Mouse (Mus musculus) lung, embryonic 14.5 days (tissue): Measurements from ENCODE around the gene Myo9a. TPM values are rescaled to one million over a fixed set of nuclear protein-coding genes. Genes with fewer than 3 reads are reported as not detected.

Experiments used
- ATAC-seq: fragments of 200-750 bp; cut with Nextera tagmentation; 2 replicates; pipeline ENCODE4 v1.8.0; 2017; ENCODE audit warnings: mild to moderate bottlenecking, moderate TSS enrichment, moderate library complexity; ENCODE audit not compliant: insufficient read depth
- DNase-seq: peaks from one replicate; pipeline ENCODE4 v3.0.0-alpha.2; 2015
- H3K27ac ChIP-seq: fragments of 300-500 bp; sonication (generic); 2 replicates; pipeline ENCODE4 v1.5.1; 2014; ENCODE audit warnings: low read depth, mild to moderate bottlenecking, moderate library complexity
- H3K27me3 ChIP-seq: fragments of 300-500 bp; sonication (generic); 2 replicates; pipeline ENCODE4 v1.6.1; 2014; ENCODE audit warnings: low read length, control low read depth; ENCODE audit not compliant: insufficient read depth
- H3K36me3 ChIP-seq: fragments of 300-500 bp; sonication (generic); 2 replicates; pipeline ENCODE4 v1.6.1; 2014; ENCODE audit warnings: control low read depth; ENCODE audit not compliant: insufficient read depth
- H3K4me1 ChIP-seq: fragments of 300-500 bp; sonication (generic); 2 replicates; pipeline ENCODE4 v1.6.1; 2014; ENCODE audit warnings: antibody characterized with exemption, control low read depth; ENCODE audit not compliant: insufficient read depth
- H3K4me2 ChIP-seq: fragments of 300-500 bp; sonication (generic); 2 replicates; pipeline ENCODE4 v1.6.1; 2014; ENCODE audit warnings: mild to moderate bottlenecking
- H3K4me3 ChIP-seq: fragments of 300-500 bp; sonication (generic); 2 replicates; pipeline ENCODE4 v1.5.1; 2014; ENCODE audit warnings: low read depth, low read length
- H3K9ac ChIP-seq: fragments of 300-500 bp; sonication (generic); 2 replicates; pipeline ENCODE4 v1.6.1; 2014
- H3K9me3 ChIP-seq: fragments of 300-500 bp; sonication (generic); 2 replicates; pipeline ENCODE4 v1.6.1; 2016; ENCODE audit warnings: low read depth, low read length, control low read depth
- CTCF ChIP-seq: IDR thresholded peaks from 2 replicates; pipeline ENCODE4 v1.5.1; 2016; ENCODE audit warnings: antibody characterized with exemption, low read depth
- WGBS: fragments of 180-500 bp; shearing (Covaris S2); extraction: QIAGEN DNeasy Blood & Tissue Kit; methylation state at CpG from one replicate; pipeline ENCODE4 v1.1.7; 2014; 5-methylcytosine and 5-hydroxymethylcytosine counted together
- polyA plus RNA-seq: library from polyadenylated mRNA; unstranded; fragments of >200 nt; fragmentation: Nextera tagmentation; extraction: Ambion mirVana; gene quantifications from 2 replicates; pipeline ENCODE4 v1.2.1, GENCODE M21; 2014

Gene Myo9a
- polyA plus RNA-seq, 1 experiment from 2014 or later, result 17.6 TPM

- no peaks in the 10 kb centered on the region for H3K27me3 ChIP-seq
- no peak overlapping the region; the same call in 1 of the 2 replicates for H3K27ac ChIP-seq
- H3K9ac ChIP-seq, result no peak overlapping the region
Measured at GRCm38 (mm10) chr9:59733075-59733474, 17.6 kb upstream of the Myo9a start.

GRCm38 (mm10) chr9:59735394-59735793 lies 15.3 kb upstream of the Myo9a start:
- no peak for TF ChIP-seq CTCF

More at GRCm38 (mm10) chr9:59733075-59733474, 17.6 kb upstream of the Myo9a start:
- Histone ChIP-seq H3K9me3 (no peaks in the 10 kb centered on the region), H3K4me2 (no peak overlapping the region), H3K36me3 (peaks cover 4% of the 10 kb centered on the region; the same call in 1 of the 2 replicates), H3K4me3 (no peak overlapping the region), H3K4me1 (peaks cover 5% of the 10 kb centered on the region; the same call in 1 of the 2 replicates)
- DNase-seq, result no peak
- TF ChIP-seq CTCF, result no peak
- 41% methylated on average over 6 of the region's 6 CpGs for WGBS
- peak; percentile 69; the same call in 1 of the 2 replicates for ATAC-seq

GRCm38 (mm10) chr9:59740593-59740992 lies 10.1 kb upstream of the Myo9a start:
- H3K4me1 ChIP-seq, result no peaks in the 10 kb centered on the region
- ATAC-seq (no peak), DNase-seq (no peak)
- no peak overlapping the region for H3K9ac ChIP-seq
- no peaks in the 10 kb centered on the region for H3K27me3 ChIP-seq
- no peak overlapping the region for H3K4me2 ChIP-seq
- WGBS, result 61% methylated on average over 2 of the region's 2 CpGs
- TF ChIP-seq CTCF, result no peak
- H3K9me3 ChIP-seq, result no peaks in the 10 kb centered on the region
- H3K27ac ChIP-seq, result no peak overlapping the region
- H3K4me3 ChIP-seq, result no peak overlapping the region
- peaks cover 4% of the 10 kb centered on the region; the same call in 1 of the 2 replicates for H3K36me3 ChIP-seq

More at GRCm38 (mm10) chr9:59735394-59735793, 15.3 kb upstream of the Myo9a start:
- peak; percentile 35; the same call in 1 of the 2 replicates for ATAC-seq
- no peak overlapping the region for H3K4me2 ChIP-seq
- H3K9ac ChIP-seq, result no peak overlapping the region
- 10% methylated on average over 4 of the region's 4 CpGs for WGBS
- peak; percentile 68 for DNase-seq
- no peak overlapping the region for H3K27ac ChIP-seq
- no peaks in the 10 kb centered on the region for H3K27me3 ChIP-seq
- H3K9me3 ChIP-seq, result no peaks in the 10 kb centered on the region
- H3K4me1 ChIP-seq, result peaks cover 5% of the 10 kb centered on the region; the same call in 1 of the 2 replicates
- H3K4me3 ChIP-seq, result no peak overlapping the region
- peaks cover 4% of the 10 kb centered on the region; the same call in 1 of the 2 replicates for H3K36me3 ChIP-seq

DNA sequence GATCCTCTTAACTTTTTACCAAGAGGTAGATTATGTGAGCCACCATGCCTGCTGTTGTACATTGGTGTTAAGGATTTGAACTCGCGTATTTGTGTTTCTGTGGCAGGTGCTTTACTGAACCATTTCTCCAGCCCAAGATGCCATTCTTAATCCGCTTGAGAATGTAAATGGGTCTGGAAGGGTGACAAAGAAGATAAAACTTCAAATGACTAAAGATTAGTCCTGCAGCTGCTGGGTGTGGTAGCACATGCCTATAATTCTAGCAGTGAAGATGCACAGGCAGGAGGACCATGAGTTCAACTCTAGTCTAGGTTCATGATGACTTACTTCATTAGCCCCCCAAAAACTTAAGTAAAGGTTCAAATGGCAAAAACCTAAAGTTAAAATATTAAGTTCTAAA lies 6.8 kb upstream of the Myo9a start:
- no peak for ATAC-seq
- H3K27me3 ChIP-seq, result no peaks in the 10 kb centered on the region
- no peak overlapping the region for H3K4me3 ChIP-seq
- no peaks in the 10 kb centered on the region for H3K4me1 ChIP-seq
- no peaks in the 10 kb centered on the region for H3K36me3 ChIP-seq
- no peak for TF ChIP-seq CTCF
- H3K9ac ChIP-seq, result no peak overlapping the region
- H3K4me2 ChIP-seq, result no peak overlapping the region
- H3K9me3 ChIP-seq, result no peaks in the 10 kb centered on the region
- no peak for DNase-seq
- H3K27ac ChIP-seq, result no peak overlapping the region
- 94% methylated on average over 3 of the region's 3 CpGs for WGBS

GRCm38 (mm10) chr9:59748387-59748786 lies 2.3 kb upstream of the Myo9a start:
- Histone ChIP-seq H3K36me3 (no peaks in the 10 kb centered on the region), H3K4me1 (peaks cover 9% of the 10 kb centered on the region; the same call in 1 of the 2 replicates), H3K9ac (no peak overlapping the region), H3K4me2 (no peak overlapping the region), H3K4me3 (no peak overlapping the region), H3K9me3 (no peaks in the 10 kb centered on the region), H3K27me3 (no peaks in the 10 kb centered on the region), H3K27ac (no peak overlapping the region)
- 77% methylated on average over 2 of the region's 2 CpGs for WGBS
- ATAC-seq (no peak), DNase-seq (no peak)
- no peak for TF ChIP-seq CTCF

- no peak for TF ChIP-seq CTCF
- Histone ChIP-seq H3K9me3 (no peaks in the 10 kb centered on the region), H3K36me3 (no peaks in the 10 kb centered on the region), H3K4me2 (0 out of 2 replicates have a peak overlapping the region, but pooled peaks have one; percentile 77), H3K27me3 (no peaks in the 10 kb centered on the region), H3K4me1 (peaks cover 9% of the 10 kb centered on the region; the same call in 1 of the 2 replicates), H3K9ac (no peak overlapping the region), H3K4me3 (no peak overlapping the region), H3K27ac (no peak overlapping the region)
- ATAC-seq (no peak), DNase-seq (no peak)
- 78% methylated on average over 11 of the region's 11 CpGs for WGBS
Measured at GRCm38 (mm10) chr9:59748969-59749368, 1.7 kb upstream of the Myo9a start.

DNA sequence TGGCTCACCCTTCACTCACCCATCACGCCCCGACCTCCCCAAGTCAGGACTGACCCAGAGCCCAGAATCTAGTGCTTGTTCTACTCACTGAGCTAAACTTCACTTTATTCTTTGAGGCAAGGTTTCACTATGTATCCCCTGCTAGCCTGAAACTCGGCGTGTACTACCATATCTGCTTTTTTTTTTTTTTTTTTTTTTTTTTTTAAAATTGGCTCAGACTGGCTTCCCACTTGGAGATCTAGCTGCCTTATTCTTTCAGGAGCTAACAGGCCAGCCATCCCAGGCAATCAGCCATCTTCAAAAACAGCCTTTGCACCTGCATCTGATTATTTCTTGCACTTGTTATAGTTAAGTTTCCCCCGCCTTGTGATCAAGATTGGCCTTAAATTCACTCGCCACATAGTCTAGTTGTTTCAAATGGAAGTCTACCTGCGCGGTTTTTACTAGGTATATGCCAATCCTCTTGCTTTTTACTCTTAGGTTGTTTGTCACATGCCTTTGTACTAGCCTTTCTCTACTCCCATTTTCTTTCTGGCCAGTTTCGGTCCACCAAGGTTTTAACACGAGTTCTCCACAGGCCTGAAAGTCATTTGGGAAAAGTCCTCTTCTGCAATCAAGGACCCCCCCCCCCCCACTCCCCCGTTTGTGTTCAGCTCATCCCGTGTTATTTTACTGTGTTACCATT lies 973 bp upstream of the Myo9a start:
- WGBS, result 28% methylated on average over 12 of the region's 12 CpGs
- Histone ChIP-seq H3K4me2 (peak overlapping the region; percentile 77), H3K27me3 (no peaks in the 10 kb centered on the region), H3K9me3 (no peaks in the 10 kb centered on the region), H3K36me3 (no peaks in the 10 kb centered on the region), H3K4me1 (peaks cover 9% of the 10 kb centered on the region; the same call in 1 of the 2 replicates), H3K9ac (peak overlapping the region; percentile 61), H3K4me3 (peak overlapping the region; percentile 80), H3K27ac (peak overlapping the region; percentile 91)
- ATAC-seq (no peak), DNase-seq (peak; percentile 6)
- TF ChIP-seq CTCF, result no peak
